Mouse (Mus musculus) heart, postnatal 25 days (tissue): ENCODE data around the gene Hoxd3. TPM values are rescaled to one million over a fixed set of nuclear protein-coding genes. Genes with fewer than 3 reads are reported as not detected.

Experiments
- DNase-seq: peaks from one replicate; pipeline ENCODE4 v3.0.0; 2022; ENCODE audit warnings: low spot score
- intact Hi-C: fragments of 180-260 bp; cut with DNase I; formaldehyde crosslinking; loops from one replicate; pipeline ENCODE4 v1.15.1; 2025
- total RNA-seq, 2 experiments: library from RNA; stranded (reverse); gene quantifications; 2 replicates each; pipeline ENCODE4 v1.2.3; 2021

Hoxd3 gene
- total RNA-seq, 2 experiments from 2014 or later = not detected

- no peak for DNase-seq
- intact Hi-C loops = loop anchor here (5.0 kb wide), 1 partner anchor 38 kb away; no protein-coding TSS in a partner anchor
Measured at GRCm38 (mm10) chr2:74690338-74690716, 21.4 kb upstream of the Hoxd3 start.

- no peak for DNase-seq
Measured at GRCm38 (mm10) chr2:74691022-74691951, 20.4 kb upstream of the Hoxd3 start, which contains the start of gene Hoxd10. Gene Hoxd10, plus strand, starts transcription at chr2:74691924.

GRCm38 (mm10) chr2:74691995-74692807, 19.5 kb upstream of the Hoxd3 start:
- intact Hi-C loops = loop anchor here (5.0 kb wide), 1 partner anchor 40 kb away; no protein-coding TSS in a partner anchor
- no peak for DNase-seq

More at GRCm38 (mm10) chr2:74691022-74691951, 20.4 kb upstream of the Hoxd3 start, which contains the start of gene Hoxd10:
- intact Hi-C loops = loop anchor here (5.0 kb wide), 1 partner anchor 39 kb away; no protein-coding TSS in a partner anchor

GRCm38 (mm10) chr2:74692808-74693431, 18.8 kb upstream of the Hoxd3 start:
- DNase-seq = no peak
- intact Hi-C loops = loop anchor here (5.0 kb wide), 1 partner anchor 41 kb away; no protein-coding TSS in a partner anchor

- intact Hi-C loops = loop anchor here (5.0 kb wide), 1 partner anchor 41 kb away; no protein-coding TSS in a partner anchor
- no peak for DNase-seq
Measured at GRCm38 (mm10) chr2:74693432-74693827, 18.3 kb upstream of the Hoxd3 start.

GRCm38 (mm10) chr2:74694066-74694465, 17.7 kb upstream of the Hoxd3 start:
- intact Hi-C loops = loop anchor here (5.0 kb wide), 1 partner anchor 42 kb away; no protein-coding TSS in a partner anchor
- DNase-seq = no peak

- intact Hi-C loops = no loop called here
- DNase-seq = no peak
Measured at GRCm38 (mm10) chr2:74695383-74695782, 16.3 kb upstream of the Hoxd3 start.

- no peak for DNase-seq
- intact Hi-C loops = no loop called here
Measured at GRCm38 (mm10) chr2:74695813-74696430, 15.8 kb upstream of the Hoxd3 start.

GRCm38 (mm10) chr2:74696442-74697335, 15.0 kb upstream of the Hoxd3 start:
- intact Hi-C loops = no loop called here
- no peak for DNase-seq

- intact Hi-C loops = no loop called here
- DNase-seq = no peak
Measured at GRCm38 (mm10) chr2:74697567-74698121, 14.1 kb upstream of the Hoxd3 start, which contains the start of gene Hoxd9. Gene Hoxd9, plus strand, starts transcription at chr2:74697727.

GRCm38 (mm10) chr2:74698201-74699052, 13.3 kb upstream of the Hoxd3 start:
- DNase-seq = no peak
- intact Hi-C loops = no loop called here

- no peak for DNase-seq
- intact Hi-C loops = no loop called here
Measured at GRCm38 (mm10) chr2:74699053-74699430, 12.7 kb upstream of the Hoxd3 start.

GRCm38 (mm10) chr2:74699664-74700545, 11.8 kb upstream of the Hoxd3 start:
- intact Hi-C loops = no loop called here
- DNase-seq = no peak

- DNase-seq = no peak
- intact Hi-C loops = no loop called here
Measured at GRCm38 (mm10) chr2:74700546-74701112, 11.1 kb upstream of the Hoxd3 start.

GRCm38 (mm10) chr2:74701949-74702819, 9.5 kb upstream of the Hoxd3 start:
- intact Hi-C loops = loop anchor here (2.0 kb wide), 3 partner anchors 435 to 887 kb away; no protein-coding TSS in a partner anchor
- no peak for DNase-seq
